Mouse (Mus musculus): ENCODE data around the gene Syne2. TPM values are rescaled to one million over a fixed set of nuclear protein-coding genes. Genes with fewer than 3 reads are reported as not detected.

Syne2 gene
- polyA plus RNA-seq, 1 experiment from 2014 or later, result 16.1 TPM

DNA sequence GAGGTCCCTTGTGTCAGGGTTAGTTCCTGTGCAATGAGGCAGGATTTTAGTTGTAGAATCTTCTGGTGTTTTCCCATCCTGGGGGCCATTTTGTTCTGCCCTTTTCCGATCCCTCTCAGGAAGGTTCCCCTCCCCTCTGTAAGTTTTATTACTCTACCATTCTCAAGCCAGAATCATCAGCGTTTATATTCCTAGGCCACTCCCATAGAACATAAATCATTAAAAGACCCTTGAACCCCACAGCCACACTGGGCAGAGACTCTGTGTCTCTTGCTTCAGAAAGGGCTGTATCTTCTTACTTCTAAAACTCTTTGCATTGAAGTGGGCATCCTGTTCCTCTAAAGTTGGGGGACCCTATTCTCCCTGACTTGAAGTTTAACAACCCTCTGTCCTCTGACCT, 180.5 kb downstream of the Syne2 start:
- ATAC-seq (ENCODE audit: low FRiP score, low TSS enrichment) (no peak), DNase-seq (ENCODE audit: low spot score) (no peak)
- TF ChIP-seq CTCF (IDR thresholded peaks at IDR 0.05; ENCODE audit: low read depth), result no peak
- TF ChIP-seq EP300 (optimal IDR thresholded peaks at IDR 0.05), result no peak
- Histone ChIP-seq H3K4me2 (replicated peaks; ENCODE audit: low read depth) (no peak overlapping the region), H3K27ac (replicated peaks) (no peak overlapping the region), H3K4me3 (ENCODE audit: low read depth, low read length) (no peak overlapping the region), H3K9me3 (ENCODE audit: control insufficient read depth, low read length) (no peaks in the 10 kb centered on the region), H3K4me1 (replicated peaks; ENCODE audit: control insufficient read depth, insufficient read depth) (no peaks in the 10 kb centered on the region), H3K9ac (ENCODE audit: low read length) (no peak overlapping the region), H3K36me3 (ENCODE audit: control insufficient read depth, insufficient read depth, low read length) (peaks cover 6% of the 10 kb centered on the region), H3K27me3 (ENCODE audit: control insufficient read depth, insufficient read depth, low read length) (no peaks in the 10 kb centered on the region)
- 61% methylated on average over 2 of the region's 2 CpGs for WGBS

DNA sequence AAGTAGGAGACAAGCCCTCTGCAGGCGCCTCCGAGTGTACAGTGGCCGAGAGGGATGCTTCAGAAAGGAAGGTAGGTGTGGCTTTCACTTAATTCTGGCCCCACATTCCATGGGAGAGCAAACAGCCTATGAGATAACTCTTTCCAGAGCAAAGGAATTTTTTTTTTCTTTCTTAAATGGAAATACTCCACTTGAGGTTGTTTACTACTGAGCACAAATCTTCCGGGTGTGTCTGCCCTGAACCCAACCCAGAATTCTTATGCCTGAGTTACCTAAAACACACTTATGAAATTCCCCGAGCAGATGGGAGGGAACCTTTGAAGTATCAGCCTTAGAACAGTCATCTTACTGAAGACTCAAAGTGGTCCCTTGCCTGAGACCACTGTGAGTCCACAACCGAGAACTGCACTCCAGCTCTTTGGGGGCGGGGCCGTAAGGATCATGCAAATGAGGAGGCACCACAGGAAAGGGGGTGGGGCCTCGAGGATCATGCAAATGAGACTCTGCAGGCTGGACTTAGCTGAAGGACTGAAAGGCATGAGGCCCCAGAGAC, 186.8 kb downstream of the Syne2 start:
- H3K4me3 ChIP-seq (ENCODE audit: low read depth, low read length), result no peak overlapping the region
- H3K9me3 ChIP-seq (ENCODE audit: control insufficient read depth, low read length), result no peaks in the 10 kb centered on the region
- no peak overlapping the region for H3K4me2 ChIP-seq (replicated peaks; ENCODE audit: low read depth)
- no peak overlapping the region for H3K9ac ChIP-seq (ENCODE audit: low read length)
- no peaks in the 10 kb centered on the region for H3K4me1 ChIP-seq (replicated peaks; ENCODE audit: control insufficient read depth, insufficient read depth)
- ATAC-seq (ENCODE audit: low FRiP score, low TSS enrichment) (peak; percentile 67; the same call in 1 of the 2 replicates), DNase-seq (ENCODE audit: low spot score) (peak; percentile 75)
- WGBS, result 40% methylated on average over 9 of the region's 9 CpGs
- no peaks in the 10 kb centered on the region for H3K27me3 ChIP-seq (ENCODE audit: control insufficient read depth, insufficient read depth, low read length)
- H3K36me3 ChIP-seq (ENCODE audit: control insufficient read depth, insufficient read depth, low read length), result no peaks in the 10 kb centered on the region
- TF ChIP-seq EP300 (optimal IDR thresholded peaks at IDR 0.05) (no peak), CTCF (IDR thresholded peaks at IDR 0.05; ENCODE audit: low read depth) (no peak)
- H3K27ac ChIP-seq (replicated peaks), result no peak overlapping the region

DNA sequence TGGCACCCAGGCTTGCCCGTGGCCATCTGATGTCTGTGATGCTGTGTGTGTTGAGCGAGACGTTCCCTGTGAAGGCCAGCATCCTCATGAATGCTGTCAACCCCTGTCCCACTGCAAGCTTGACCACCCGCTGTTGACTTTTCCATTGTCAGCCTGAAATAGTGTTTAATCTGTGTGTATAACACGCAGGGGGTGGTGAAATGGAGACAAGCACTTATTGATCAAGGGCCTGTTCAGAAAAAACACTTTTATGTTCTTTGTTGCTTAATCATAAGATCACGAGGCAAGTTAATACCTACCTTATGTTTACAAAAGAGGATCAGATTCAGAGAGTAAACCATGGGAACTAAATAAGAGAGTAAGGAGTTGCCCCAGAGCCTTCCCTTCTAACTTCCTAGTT, 191.1 kb downstream of the Syne2 start:
- Histone ChIP-seq H3K27me3 (ENCODE audit: control insufficient read depth, insufficient read depth, low read length) (no peaks in the 10 kb centered on the region), H3K9me3 (ENCODE audit: control insufficient read depth, low read length) (no peaks in the 10 kb centered on the region), H3K27ac (replicated peaks) (no peak overlapping the region), H3K9ac (ENCODE audit: low read length) (no peak overlapping the region), H3K36me3 (ENCODE audit: control insufficient read depth, insufficient read depth, low read length) (no peaks in the 10 kb centered on the region), H3K4me2 (replicated peaks; ENCODE audit: low read depth) (no peak overlapping the region), H3K4me3 (ENCODE audit: low read depth, low read length) (no peak overlapping the region), H3K4me1 (replicated peaks; ENCODE audit: control insufficient read depth, insufficient read depth) (no peaks in the 10 kb centered on the region)
- DNase-seq (ENCODE audit: low spot score) (no peak), ATAC-seq (ENCODE audit: low FRiP score, low TSS enrichment) (no peak)
- TF ChIP-seq EP300 (optimal IDR thresholded peaks at IDR 0.05) (no peak), CTCF (IDR thresholded peaks at IDR 0.05; ENCODE audit: low read depth) (no peak)
- WGBS, result 63% methylated on average over 6 of the region's 6 CpGs

DNA sequence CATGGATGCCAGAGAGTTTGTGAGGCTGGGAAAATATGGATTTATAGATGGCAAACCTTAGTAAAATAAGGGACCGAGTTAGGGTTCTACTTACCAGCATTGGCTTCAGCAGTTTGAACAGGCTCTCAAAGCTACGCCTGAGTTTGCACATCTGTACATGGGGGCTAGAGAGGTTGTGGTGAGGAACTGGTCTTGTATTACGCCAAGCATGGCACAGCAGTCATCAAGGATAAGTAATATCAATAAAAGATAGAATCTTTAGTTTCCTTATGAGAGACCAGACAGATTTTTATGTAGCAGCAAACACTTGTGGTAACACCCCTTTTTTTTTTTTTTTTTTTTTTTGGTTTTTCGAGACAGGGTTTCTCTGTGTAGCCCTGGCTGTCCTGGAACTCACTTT, 194.9 kb downstream of the Syne2 start:
- no peak overlapping the region for H3K4me3 ChIP-seq (ENCODE audit: low read depth, low read length)
- no peaks in the 10 kb centered on the region for H3K27me3 ChIP-seq (ENCODE audit: control insufficient read depth, insufficient read depth, low read length)
- H3K4me1 ChIP-seq (replicated peaks; ENCODE audit: control insufficient read depth, insufficient read depth), result no peaks in the 10 kb centered on the region
- H3K9me3 ChIP-seq (ENCODE audit: control insufficient read depth, low read length), result no peaks in the 10 kb centered on the region
- no peak overlapping the region for H3K4me2 ChIP-seq (replicated peaks; ENCODE audit: low read depth)
- H3K9ac ChIP-seq (ENCODE audit: low read length), result no peak overlapping the region
- WGBS, result 93% methylated on average over 3 of the region's 4 CpGs
- TF ChIP-seq CTCF (IDR thresholded peaks at IDR 0.05; ENCODE audit: low read depth) (no peak), EP300 (optimal IDR thresholded peaks at IDR 0.05) (no peak)
- H3K36me3 ChIP-seq (ENCODE audit: control insufficient read depth, insufficient read depth, low read length), result no peaks in the 10 kb centered on the region
- H3K27ac ChIP-seq (replicated peaks), result no peak overlapping the region
- ATAC-seq (ENCODE audit: low FRiP score, low TSS enrichment) (no peak), DNase-seq (ENCODE audit: low spot score) (no peak)

DNA sequence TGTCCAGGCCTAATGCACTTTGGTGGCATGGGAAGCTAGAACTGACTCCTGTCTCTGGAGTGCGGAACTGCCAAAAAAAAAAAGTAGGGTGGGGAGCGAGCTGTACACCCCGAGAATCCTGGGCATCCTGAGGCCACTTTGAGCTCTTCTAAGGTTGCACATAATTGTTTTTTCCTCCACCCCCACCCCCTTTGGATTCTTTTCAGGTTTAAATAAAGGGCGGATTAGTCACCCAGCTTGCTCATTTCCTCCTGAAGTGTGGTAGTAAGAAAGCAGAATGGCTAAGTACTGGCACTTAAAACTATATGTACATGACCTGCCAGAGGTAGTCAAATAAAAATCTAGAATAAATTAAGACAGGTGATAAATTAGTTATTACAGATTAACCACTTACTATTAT, 195.5 kb downstream of the Syne2 start:
- no peak overlapping the region for H3K4me2 ChIP-seq (replicated peaks; ENCODE audit: low read depth)
- no peak for DNase-seq (ENCODE audit: low spot score)
- H3K9me3 ChIP-seq (ENCODE audit: control insufficient read depth, low read length), result no peaks in the 10 kb centered on the region
- no peak for TF ChIP-seq CTCF (IDR thresholded peaks at IDR 0.05; ENCODE audit: low read depth)
- TF ChIP-seq EP300 (optimal IDR thresholded peaks at IDR 0.05), result no peak
- H3K9ac ChIP-seq (ENCODE audit: low read length), result no peak overlapping the region
- H3K27me3 ChIP-seq (ENCODE audit: control insufficient read depth, insufficient read depth, low read length), result no peaks in the 10 kb centered on the region
- no peak overlapping the region for H3K27ac ChIP-seq (replicated peaks)
- H3K4me1 ChIP-seq (replicated peaks; ENCODE audit: control insufficient read depth, insufficient read depth), result no peaks in the 10 kb centered on the region
- H3K4me3 ChIP-seq (ENCODE audit: low read depth, low read length), result no peak overlapping the region
- ATAC-seq (ENCODE audit: low FRiP score, low TSS enrichment), result no peak
- WGBS, result 62% methylated on average over 4 of the region's 4 CpGs
- H3K36me3 ChIP-seq (ENCODE audit: control insufficient read depth, insufficient read depth, low read length), result no peaks in the 10 kb centered on the region

DNA sequence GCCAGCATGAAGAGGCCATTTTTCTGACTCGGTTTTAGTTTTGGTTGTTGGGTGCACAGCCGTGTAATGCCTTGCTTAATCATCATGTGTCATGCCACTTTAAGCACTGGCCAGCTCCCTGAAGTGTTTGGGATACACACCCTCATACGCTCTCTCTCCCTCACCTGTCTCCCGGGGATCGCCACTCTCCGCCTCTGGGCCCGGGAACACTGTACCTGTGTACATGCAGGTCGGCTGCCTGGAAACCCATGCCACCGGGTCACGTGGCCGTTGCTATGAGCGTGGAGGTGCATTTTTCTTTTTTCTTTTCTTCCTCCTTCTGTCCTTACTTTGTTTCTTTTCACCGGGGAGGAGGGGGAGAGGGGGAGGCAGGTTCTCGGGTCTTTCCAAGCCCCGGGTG, 197.1 kb downstream of the Syne2 start:
- H3K27me3 ChIP-seq (ENCODE audit: control insufficient read depth, insufficient read depth, low read length), result no peaks in the 10 kb centered on the region
- no peak overlapping the region for H3K9ac ChIP-seq (ENCODE audit: low read length)
- DNase-seq (ENCODE audit: low spot score) (peak; percentile 69), ATAC-seq (ENCODE audit: low FRiP score, low TSS enrichment) (peak; percentile 65)
- H3K9me3 ChIP-seq (ENCODE audit: control insufficient read depth, low read length), result no peaks in the 10 kb centered on the region
- H3K4me3 ChIP-seq (ENCODE audit: low read depth, low read length), result no peak overlapping the region
- no peaks in the 10 kb centered on the region for H3K4me1 ChIP-seq (replicated peaks; ENCODE audit: control insufficient read depth, insufficient read depth)
- peak overlapping the region; percentile 76 for H3K27ac ChIP-seq (replicated peaks)
- WGBS, result 51% methylated on average over 15 of the region's 15 CpGs
- H3K4me2 ChIP-seq (replicated peaks; ENCODE audit: low read depth), result peak overlapping the region; percentile 27
- no peaks in the 10 kb centered on the region for H3K36me3 ChIP-seq (ENCODE audit: control insufficient read depth, insufficient read depth, low read length)
- no peak for TF ChIP-seq CTCF (IDR thresholded peaks at IDR 0.05; ENCODE audit: low read depth)
- no peak for TF ChIP-seq EP300 (optimal IDR thresholded peaks at IDR 0.05)
